Mouse (Mus musculus): Measurements from ENCODE around the gene Aox1. TPM values are rescaled to one million over a fixed set of nuclear protein-coding genes. Genes with fewer than 3 reads are reported as not detected.

Aox1 gene
- total RNA-seq, 2 experiments from 2014 or later, result 2.3 to 2.7 TPM

DNA sequence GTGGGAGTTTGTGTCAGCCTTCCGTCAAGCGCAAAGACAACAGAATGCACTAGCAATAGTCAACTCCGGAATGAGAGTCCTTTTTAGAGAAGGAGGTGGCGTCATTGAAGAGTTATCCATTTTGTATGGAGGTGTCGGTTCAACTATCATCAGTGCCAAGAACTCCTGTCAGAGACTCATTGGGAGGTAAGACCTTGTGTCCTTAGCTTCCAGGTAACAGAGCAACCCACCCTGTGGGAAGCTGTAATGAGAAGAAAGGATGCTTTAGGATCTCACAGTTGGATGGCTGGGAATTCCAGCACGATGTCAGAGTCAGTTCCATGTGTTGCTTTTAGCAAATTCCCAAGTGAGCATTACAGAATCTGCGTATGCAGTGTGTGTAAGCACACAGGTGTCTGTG, 32.4 kb downstream of the Aox1 start:
- no peak for DNase-seq (ENCODE audit: low spot score in 2 of 2)

- no peak for DNase-seq (ENCODE audit: low spot score in 2 of 2)
Observed at GRCm38 (mm10) chr1:58065151-58065550, 35.4 kb downstream of the Aox1 start.

- DNase-seq (ENCODE audit: low spot score in 2 of 2), result no peak
Observed at GRCm38 (mm10) chr1:58065606-58066005, 35.9 kb downstream of the Aox1 start.

GRCm38 (mm10) chr1:58069181-58069580, 39.5 kb downstream of the Aox1 start:
- DNase-seq (ENCODE audit: low spot score in 2 of 2), result no peak

- no peak for DNase-seq (ENCODE audit: low spot score in 2 of 2)
Observed at GRCm38 (mm10) chr1:58070091-58070490, 40.4 kb downstream of the Aox1 start.

DNA sequence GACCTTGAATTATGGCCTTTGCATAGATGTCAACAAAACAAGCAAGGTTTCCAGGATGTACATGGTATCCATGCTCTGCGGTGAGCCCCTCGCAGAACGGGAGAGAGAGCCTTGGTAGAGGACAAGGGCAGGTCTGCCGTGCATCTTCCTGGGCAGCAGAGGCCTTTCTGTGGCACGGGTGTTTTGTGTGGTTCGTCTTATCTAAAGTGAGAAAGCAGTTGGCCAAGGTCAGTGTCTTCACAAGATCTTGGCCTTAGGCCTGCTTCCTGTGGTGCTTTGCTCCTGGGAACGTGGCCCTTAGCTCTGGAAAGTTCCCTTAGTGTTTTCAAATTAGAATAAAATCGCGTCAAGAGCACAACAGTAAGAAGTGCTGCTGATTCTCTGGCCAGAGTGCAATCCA, 41.3 kb downstream of the Aox1 start:
- DNase-seq (ENCODE audit: low spot score in 2 of 2), result no peak

DNA sequence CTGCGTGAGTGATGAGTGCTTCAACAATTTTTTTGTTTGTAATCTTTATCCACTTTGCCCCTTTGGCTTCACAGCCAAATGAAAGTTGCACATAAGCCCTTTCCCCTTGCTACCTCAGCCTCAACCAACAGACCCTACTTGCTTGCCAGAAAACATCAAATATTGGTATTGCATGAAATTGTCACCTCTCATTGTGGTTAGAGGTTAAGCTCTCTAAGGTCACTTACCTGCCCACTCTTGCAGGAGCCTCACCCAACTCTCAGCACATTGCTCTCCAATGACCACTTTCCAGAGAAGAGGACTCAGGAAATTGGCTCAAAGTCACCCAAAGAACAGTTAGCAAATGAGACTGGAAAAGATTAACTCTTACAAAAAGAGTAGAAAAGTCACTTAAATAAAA, 41.8 kb downstream of the Aox1 start:
- DNase-seq (ENCODE audit: low spot score in 2 of 2), result no peak

DNA sequence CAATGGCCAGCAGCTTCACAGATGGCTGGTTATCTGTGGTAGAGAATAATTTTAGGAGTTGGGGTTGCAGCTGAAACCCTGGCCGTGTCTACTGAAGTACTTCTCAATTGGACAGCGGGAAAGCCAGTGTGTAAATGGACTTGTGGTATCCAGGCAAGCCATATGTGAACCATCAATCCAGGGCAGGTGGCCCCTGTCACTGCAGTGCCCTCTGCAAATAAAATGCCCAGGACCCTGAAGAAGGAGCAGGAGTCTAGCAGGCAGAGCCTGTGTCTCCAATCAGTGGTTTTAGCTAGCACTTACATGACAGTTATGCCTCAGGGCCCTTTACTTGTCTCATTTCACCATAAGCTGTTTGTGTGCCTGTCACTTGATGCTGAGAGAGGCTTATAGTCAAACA, 42.7 kb downstream of the Aox1 start:
- no peak for DNase-seq (ENCODE audit: low spot score in 2 of 2)

GRCm38 (mm10) chr1:58072991-58073730, 43.4 kb downstream of the Aox1 start:
- DNase-seq (ENCODE audit: low spot score in 2 of 2), result no peak

DNA sequence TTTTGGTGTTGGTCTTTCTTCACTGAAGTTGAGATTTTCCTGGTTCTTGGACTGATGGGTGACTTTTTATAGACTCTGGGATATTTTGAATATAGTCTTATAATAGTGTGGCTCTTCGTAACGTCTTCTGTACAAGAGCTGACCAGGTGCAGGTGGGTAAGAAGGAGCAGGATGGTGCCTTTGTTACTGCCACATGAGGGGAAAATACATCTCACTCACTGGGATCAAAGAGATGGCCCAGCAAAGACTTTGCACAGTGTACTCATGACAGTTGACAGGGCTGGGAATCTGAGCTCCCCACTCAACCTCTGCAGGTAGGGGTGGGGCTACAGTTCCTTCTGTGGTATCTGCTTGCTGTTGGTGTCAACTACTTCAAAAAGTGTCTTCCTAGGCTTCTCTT, 44.5 kb downstream of the Aox1 start:
- no peak for DNase-seq (ENCODE audit: low spot score in 2 of 2)

GRCm38 (mm10) chr1:58077882-58078281, 48.2 kb downstream of the Aox1 start:
- DNase-seq (ENCODE audit: low spot score in 2 of 2), result no peak

- no peak for DNase-seq (ENCODE audit: low spot score in 2 of 2)
Observed at GRCm38 (mm10) chr1:58078390-58078789, 48.7 kb downstream of the Aox1 start.

- DNase-seq (ENCODE audit: low spot score in 2 of 2), result no peak
Observed at GRCm38 (mm10) chr1:58079689-58080088, 50.0 kb downstream of the Aox1 start.

DNA sequence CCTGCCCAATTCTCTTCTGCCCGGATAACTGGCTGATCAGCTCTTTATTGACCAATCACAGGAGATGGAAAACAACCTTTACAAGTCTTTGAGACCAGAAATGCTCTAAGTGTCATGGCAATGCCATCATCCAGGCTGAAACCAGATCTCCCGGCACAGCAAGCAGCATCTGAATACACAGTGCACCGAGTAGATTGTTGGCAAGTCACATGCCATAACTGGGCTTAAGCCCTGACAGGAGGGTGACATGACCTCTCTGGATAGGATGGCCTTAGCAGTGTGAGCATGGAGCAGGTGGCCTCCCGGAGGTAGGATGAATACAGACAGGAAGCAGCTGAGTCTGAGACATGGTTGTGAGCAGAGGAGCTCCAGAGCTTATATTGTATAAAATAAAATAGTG, 50.7 kb downstream of the Aox1 start:
- DNase-seq (ENCODE audit: low spot score in 2 of 2), result no peak

DNA sequence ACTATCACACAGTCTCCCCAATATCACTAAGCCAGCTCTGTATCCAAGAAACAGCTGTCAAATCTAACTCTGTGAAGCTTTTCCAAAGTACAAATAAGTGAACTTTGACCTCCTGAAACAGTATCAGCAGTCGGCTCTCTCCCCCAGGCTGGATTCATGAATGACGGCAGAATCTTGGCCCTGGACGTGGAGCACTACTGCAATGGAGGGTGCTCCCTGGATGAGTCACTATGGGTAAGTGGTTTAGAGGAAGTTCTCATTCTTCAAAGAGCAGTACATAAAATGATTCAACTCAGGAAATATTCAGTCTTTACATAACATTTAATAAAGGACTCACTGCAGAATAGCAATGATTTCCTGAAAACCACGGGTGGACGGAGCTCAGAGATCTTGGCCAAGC, 51.6 kb downstream of the Aox1 start:
- no peak for DNase-seq (ENCODE audit: low spot score in 2 of 2)

GRCm38 (mm10) chr1:58089316-58089715, 59.6 kb downstream of the Aox1 start:
- no peak for DNase-seq (ENCODE audit: low spot score in 2 of 2)

DNA sequence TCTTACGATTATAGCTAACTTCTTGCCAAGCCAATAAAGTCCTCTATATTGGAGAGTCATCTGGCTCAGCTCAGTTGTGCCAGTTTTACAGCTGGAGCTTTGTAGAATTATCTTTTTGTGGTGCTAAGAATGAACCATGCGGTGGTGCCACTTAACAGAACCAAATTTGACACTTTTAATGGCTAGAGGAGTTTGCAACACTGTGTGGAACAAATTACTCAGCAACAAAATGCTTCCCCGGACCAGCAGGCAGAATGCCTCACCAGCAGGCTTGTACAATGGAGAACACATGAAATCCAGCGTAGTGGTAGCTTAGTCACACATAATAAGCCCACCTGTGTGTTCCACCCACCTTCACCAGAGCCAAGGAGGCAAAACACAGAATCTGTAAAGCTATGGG, 60.5 kb downstream of the Aox1 start:
- no peak for DNase-seq (ENCODE audit: low spot score in 2 of 2)

DNA sequence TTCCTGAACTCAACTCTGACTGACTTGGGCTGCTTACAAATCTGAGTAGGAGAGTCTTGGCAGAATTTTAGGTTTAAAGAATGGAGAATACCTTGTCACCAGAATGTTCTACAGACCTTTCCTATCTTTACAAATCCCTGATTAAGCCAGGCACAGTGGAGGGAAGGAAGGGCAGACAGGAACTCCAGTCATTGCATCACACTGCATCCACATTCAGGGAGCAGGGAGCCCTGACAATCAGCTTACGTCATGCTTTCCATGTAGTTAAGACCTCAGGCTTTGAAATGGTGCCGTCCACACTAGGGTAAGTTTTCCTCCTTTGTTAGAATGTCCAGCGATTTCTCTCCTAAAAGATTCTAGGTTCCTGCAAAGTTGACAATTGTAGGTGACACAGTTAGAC, 61.5 kb downstream of the Aox1 start:
- DNase-seq (ENCODE audit: low spot score in 2 of 2), result no peak

GRCm38 (mm10) chr1:58091992-58092560, 62.3 kb downstream of the Aox1 start:
- no peak for DNase-seq (ENCODE audit: low spot score in 2 of 2)

GRCm38 (mm10) chr1:58097338-58097737, 67.6 kb downstream of the Aox1 start:
- no peak for DNase-seq (ENCODE audit: low spot score in 2 of 2)

DNA sequence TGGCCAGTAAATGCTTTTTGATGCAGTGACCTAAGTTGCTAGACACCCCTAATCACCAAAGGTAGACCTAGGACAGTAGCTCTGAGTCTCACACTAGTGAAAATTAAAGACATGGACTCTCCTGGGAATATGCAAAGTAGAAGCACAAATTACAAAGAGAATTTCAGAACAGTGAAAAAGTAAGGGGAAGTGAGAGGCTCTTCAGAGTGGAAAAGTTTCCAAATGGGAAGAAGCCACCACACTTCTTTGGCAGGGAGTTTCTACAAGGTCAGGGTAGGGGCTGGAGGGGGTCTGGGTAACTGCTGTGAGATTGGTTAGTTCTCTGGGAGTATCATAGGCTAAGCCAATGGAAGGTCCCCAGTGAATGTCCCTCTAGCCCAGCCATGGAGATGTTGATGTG, 69.4 kb downstream of the Aox1 start:
- DNase-seq (ENCODE audit: low spot score in 2 of 2), result no peak

- DNase-seq (ENCODE audit: low spot score in 2 of 2), result no peak
Observed at GRCm38 (mm10) chr1:58101531-58102146, 71.9 kb downstream of the Aox1 start.

GRCm38 (mm10) chr1:58102494-58102893, 72.8 kb downstream of the Aox1 start:
- DNase-seq (ENCODE audit: low spot score in 2 of 2), result no peak

All from layer of hippocampus, postnatal 14 days (tissue).